Mouse (Mus musculus): ENCODE measurements around the gene Mtmr11.

- TF ChIP-seq CTCF (conservative IDR thresholded peaks at IDR 0.05 in 1 of 2, IDR thresholded peaks at IDR 0.05 in 1 of 2; ENCODE audit: low read depth in 2 of 2, low read length in 2 of 2) = no peak
- TF ChIP-seq POLR2A (IDR thresholded peaks at IDR 0.05; ENCODE audit: low read depth, low read length) = no peak
- no peak for TF ChIP-seq ZMIZ1 (IDR thresholded peaks at IDR 0.05; ENCODE audit: low read depth, low read length)
- TF ChIP-seq EP300 (IDR thresholded peaks at IDR 0.05; ENCODE audit: low read length) = no peak
- TF ChIP-seq ELF1 (IDR thresholded peaks at IDR 0.05; ENCODE audit: low read depth, low read length) = no peak
- no peak for TF ChIP-seq RAD21 (IDR thresholded peaks at IDR 0.05; ENCODE audit: low read depth, low read length)
- no peak for TF ChIP-seq MEF2A (IDR thresholded peaks at IDR 0.05; ENCODE audit: borderline replicate concordance, low read depth, low read length)
Measured at GRCm38 (mm10) chr3:96163040-96163439, 1.2 kb downstream of the Mtmr11 start.

Measured in CH12.LX (cell line).